Mouse (Mus musculus) stomach, postnatal 0 days (tissue): ENCODE results near the gene Gcc2.

Experiments
- CTCF ChIP-seq: IDR thresholded peaks from 2 replicates; pipeline ENCODE4 v1.5.1; 2016; ENCODE audit warnings: antibody characterized with exemption, low read depth, mild to moderate bottlenecking, moderate library complexity
- EP300 ChIP-seq: optimal IDR thresholded peaks from 2 replicates; pipeline ENCODE3; 2016; ENCODE audit warnings: antibody characterized with exemption

- TF ChIP-seq CTCF (no peak), EP300 (no peak)
Observed at GRCm38 (mm10) chr10:58343552-58343951, 88.3 kb downstream of the Gcc2 start.
